Mouse (Mus musculus) mature B cell (primary cell): Measurements from ENCODE around the gene Rps25.

Source experiments
- in situ Hi-C: fragments of 300-500 bp; cut with MboI; formaldehyde crosslinking; loops from 2 replicates; pipeline ENCODE4 v1.14.3; 2019

Gene Rps25

DNA sequence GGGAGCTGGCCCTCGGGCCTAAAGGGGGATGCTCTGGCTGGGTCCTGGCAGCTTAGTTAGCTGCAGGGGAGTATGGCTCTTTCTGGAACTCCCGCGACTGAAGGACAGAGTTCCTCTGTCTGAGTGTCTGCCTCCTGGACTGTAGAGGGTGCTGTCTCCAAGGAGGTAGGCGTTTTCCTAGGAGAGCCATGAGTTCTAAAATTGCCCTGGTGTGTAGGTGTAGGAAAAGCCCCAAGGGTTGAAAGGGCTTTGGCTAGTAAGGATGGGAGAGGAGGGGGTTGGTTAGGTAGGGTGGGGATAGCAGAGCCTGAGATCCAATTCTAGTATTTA, 47.9 kb downstream of the Rps25 start, which contains the start of gene Upk2:
Gene Upk2, minus strand, starts transcription at position 86 of the 330 bp plus-strand sequence.
- in situ Hi-C loops, result loop anchor here (5.0 kb wide), 1 partner anchor 47 kb away; no protein-coding TSS in a partner anchor

DNA sequence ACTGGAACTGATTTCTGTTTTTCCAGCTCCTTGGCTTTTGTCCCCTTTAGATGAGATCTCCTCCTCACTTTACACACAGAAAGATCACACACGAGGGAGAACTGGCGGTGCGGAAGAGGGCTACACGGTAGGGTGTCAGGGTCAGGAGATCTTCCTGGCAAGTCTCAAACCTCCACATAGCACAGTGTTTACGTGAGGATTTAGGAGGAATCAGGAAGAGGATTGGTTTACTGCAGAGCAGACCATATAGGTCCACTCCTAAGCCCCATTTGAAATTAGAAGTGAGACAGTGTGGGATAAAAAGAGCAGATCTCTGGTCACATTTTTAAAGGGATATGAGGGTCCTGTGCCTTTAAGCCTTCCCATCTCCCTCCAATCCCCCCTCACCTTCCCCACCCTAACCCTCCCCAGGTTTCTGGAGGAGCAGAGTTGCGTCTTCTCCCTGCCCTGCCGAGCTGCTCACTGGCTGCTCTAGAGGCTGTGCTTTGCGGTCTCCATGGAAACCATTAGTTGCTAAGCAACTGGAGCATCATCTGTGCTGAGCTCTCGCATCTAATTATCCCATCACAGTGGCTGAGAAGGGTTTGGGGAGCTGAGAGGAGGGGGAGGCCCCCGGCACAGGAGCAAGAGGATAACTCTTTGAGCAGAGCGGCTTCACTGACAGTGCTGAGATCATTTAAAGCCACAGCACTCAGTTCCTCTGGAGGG, 50.2 kb downstream of the Rps25 start:
- in situ Hi-C loops, result loop anchor here (5.0 kb wide), 1 partner anchor 45 kb away; no protein-coding TSS in a partner anchor
